Mouse (Mus musculus) natural killer cell, adult 2 months (primary cell): ENCODE measurements around the gene Foxj1.
A peak's percentile ranks its signal among the peaks of the same experiment; 100 is the strongest.

Experiments used
- DNase-seq, 2 experiments: peaks; one replicate each; pipeline ENCODE4 v3.0.0; 2022; ENCODE audit warnings: low spot score in 2 of 2

Foxj1 gene

GRCm38 (mm10) chr11:116306126-116306982 lies 28.8 kb downstream of the Foxj1 start:
- peak; percentile 85 to 91 for DNase-seq

- DNase-seq: no peak
Measured at GRCm38 (mm10) chr11:116305423-116305822, 29.8 kb downstream of the Foxj1 start.

GRCm38 (mm10) chr11:116298621-116299020 lies 36.6 kb downstream of the Foxj1 start:
- no peak for DNase-seq

GRCm38 (mm10) chr11:116298221-116298620 lies 37.0 kb downstream of the Foxj1 start:
- DNase-seq: no peak

GRCm38 (mm10) chr11:116297017-116297416 lies 38.2 kb downstream of the Foxj1 start:
- no peak for DNase-seq

- no peak for DNase-seq
Measured at GRCm38 (mm10) chr11:116296191-116296734, 38.9 kb downstream of the Foxj1 start.

GRCm38 (mm10) chr11:116294319-116294718 lies 40.9 kb downstream of the Foxj1 start:
- DNase-seq: peak; percentile 26 to 44

GRCm38 (mm10) chr11:116293538-116294137 lies 41.6 kb downstream of the Foxj1 start:
- no peak for DNase-seq

GRCm38 (mm10) chr11:116292401-116292800 lies 42.8 kb downstream of the Foxj1 start:
- DNase-seq: no peak

- no peak for DNase-seq
Measured at GRCm38 (mm10) chr11:116290556-116290955, 44.6 kb downstream of the Foxj1 start.

- DNase-seq: no peak
Measured at GRCm38 (mm10) chr11:116287351-116287750, 47.8 kb downstream of the Foxj1 start.

GRCm38 (mm10) chr11:116285770-116286191 lies 49.4 kb downstream of the Foxj1 start:
- DNase-seq: no peak

- DNase-seq: no peak
Measured at GRCm38 (mm10) chr11:116283982-116284381, 51.2 kb downstream of the Foxj1 start.

GRCm38 (mm10) chr11:116282912-116283521 lies 52.2 kb downstream of the Foxj1 start:
- no peak for DNase-seq

- DNase-seq: no peak
Measured at GRCm38 (mm10) chr11:116282089-116282488, 53.1 kb downstream of the Foxj1 start.

- no peak for DNase-seq
Measured at GRCm38 (mm10) chr11:116281671-116282070, 53.5 kb downstream of the Foxj1 start.

GRCm38 (mm10) chr11:116280751-116281663 lies 54.2 kb downstream of the Foxj1 start, which contains the start of gene Galr2:
Gene Galr2, plus strand, starts transcription at chr11:116280939.
- DNase-seq: no peak
